Mouse (Mus musculus) 416B (cell line): ENCODE measurements around the gene Hsd17b12.

Source experiments
- DNase-seq: peaks from one replicate; pipeline ENCODE4 v3.0.0; 2011; ENCODE audit warnings: low read depth

Gene Hsd17b12

DNA sequence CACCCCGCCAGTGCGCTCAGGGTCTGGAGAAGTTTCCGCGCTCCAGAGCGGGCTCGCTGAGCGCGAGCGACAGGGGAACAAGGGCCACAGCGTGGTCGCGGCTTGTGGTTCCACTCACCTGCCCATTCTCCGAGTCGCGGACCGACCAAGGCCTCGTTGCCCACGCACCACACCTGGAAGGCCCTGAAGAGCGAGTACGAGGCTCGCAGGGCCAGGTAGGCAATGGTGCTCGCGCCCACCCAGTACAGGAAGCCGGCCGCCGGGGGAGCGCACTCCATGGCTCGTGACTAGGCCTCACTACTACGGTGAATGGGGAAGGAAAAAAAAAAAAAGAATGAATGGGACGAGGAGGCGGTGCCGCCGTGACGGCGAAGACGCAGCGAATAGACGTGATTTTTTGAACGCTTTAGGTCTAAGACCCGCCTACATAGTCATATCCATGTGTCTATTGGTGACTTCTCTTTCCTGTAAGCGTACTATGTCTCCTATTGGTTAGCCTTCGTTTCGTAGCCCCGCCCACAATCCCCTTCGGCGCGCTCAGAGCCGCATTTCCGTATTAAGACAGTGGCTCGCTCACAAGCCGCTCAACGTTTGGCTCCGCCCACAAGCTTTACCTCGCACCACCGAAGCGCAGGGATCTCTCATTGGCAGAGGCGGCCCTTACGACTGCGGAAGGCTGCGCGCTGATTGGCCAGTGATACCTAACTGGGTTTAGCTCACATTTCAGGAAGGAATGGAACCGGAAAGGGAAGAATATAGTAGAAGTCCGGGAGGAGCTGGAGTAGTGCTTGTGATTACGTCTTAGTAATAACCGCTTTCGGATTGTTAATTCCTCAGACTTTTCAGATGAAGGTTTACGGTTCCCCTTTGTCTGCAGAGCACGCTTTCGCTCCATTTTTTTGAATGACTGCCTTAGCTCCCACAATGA lies at the start of gene Hsd17b12:
Hsd17b12 (minus strand) TSS at position 373 of the 928 bp plus-strand sequence.
- DNase-seq, result peak; percentile 100

DNA sequence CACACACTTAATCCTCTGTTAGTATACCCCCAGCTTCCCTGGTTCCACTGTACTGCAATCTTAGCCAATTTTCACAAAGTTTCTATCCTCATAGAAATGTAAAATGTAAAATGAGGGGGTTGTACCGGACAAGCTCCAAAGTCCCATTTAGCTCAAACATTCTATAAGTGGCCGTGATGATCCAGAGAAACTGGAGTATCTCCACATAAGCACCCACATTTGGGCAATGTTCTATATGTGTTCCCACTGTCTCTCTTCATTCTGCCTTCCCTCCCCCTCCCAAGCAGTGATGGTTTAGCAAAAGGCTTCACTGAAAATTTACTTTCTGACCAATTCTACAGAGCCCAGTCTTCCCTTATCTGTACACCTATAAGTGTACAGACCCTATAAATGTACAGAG lies 27.1 kb upstream of the Hsd17b12 start:
- DNase-seq, result no peak

DNA sequence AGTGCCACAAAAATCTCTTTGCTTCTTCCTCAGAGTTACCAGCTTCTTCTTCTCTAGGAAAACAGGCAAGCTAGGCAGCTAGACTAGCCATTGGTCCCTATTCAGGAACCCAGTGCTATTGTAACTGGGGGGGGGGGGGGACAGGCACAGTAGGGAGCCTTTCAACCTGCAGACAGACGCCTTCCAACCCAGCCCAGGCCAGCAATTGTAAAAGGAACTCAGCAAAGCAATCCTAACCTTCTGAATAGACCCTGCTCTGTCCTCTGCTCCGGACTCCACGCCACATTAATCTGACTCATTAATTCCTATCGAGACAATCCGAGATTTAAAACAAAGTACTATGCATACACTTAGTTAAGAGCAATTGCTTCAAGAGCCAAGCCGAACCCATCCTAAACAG lies 26.4 kb upstream of the Hsd17b12 start:
- no peak for DNase-seq

DNA sequence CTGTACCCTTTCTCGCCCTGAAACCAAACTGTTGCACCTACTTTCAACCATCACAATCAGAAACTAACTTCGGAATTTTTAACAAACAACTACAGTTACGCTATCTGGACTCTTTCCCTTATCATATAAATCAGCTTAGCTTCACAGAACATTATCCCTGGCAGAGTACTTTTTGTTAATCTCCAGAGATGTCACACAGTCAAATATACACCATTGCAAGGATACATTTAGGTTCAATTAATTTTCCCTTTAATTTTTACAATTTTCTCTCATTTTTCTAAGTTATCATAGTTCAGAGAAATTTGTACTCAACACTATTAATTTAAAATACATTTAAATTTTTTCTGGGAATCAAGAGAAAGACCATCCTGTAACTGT lies 21.3 kb upstream of the Hsd17b12 start:
- no peak for DNase-seq

DNA sequence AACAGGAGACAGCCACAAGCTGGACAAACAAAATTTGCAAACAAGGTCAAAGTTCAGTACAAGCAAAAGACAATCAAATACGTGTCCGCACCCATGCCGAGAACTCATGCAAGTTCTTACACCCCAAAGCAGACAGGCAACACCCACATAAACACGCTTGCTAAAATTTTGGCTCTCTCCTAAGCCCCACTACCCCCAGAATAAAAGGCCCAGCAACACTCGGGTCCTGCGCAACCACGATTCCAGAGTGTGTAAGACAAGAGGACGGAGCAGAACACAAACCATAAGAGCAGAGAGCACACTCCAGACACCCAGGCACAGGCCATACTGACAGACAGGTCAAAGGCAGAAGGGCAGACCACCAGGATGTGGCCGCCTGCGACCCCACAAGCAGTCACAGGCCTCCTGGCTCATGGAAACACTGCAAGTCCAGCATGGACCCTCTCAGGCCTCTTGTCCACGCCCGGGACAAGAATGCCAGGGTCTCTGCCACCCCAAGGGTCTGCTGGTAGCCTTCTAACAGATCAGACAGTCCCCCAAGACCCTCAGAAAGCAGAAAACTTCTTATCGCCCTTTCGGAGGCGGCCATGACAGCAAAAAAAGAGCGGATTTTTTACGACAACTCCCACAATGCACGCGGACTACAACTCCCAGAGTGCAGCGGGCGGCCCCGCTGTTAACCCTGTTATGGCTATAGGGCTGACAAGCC lies 20.7 kb upstream of the Hsd17b12 start:
- peak; percentile 88 for DNase-seq

DNA sequence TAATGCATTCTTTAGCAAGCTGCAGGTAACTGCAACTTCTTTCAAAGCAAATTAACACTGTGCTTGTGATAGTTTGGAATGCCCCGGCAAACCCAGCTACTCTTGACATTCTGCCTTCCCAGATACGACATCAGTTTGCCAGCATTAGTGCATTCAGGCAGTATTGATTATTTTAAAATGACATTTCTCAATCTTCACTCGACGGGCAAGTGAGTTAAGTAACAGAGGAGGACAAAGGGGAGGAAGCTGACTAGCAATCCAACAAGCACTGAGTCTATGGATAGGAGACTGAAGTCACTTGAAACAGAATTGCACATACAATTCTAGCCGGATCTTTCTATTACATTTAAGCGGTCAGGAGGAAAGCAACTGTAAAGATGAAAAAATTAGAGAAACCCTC lies 19.5 kb upstream of the Hsd17b12 start:
- no peak for DNase-seq

DNA sequence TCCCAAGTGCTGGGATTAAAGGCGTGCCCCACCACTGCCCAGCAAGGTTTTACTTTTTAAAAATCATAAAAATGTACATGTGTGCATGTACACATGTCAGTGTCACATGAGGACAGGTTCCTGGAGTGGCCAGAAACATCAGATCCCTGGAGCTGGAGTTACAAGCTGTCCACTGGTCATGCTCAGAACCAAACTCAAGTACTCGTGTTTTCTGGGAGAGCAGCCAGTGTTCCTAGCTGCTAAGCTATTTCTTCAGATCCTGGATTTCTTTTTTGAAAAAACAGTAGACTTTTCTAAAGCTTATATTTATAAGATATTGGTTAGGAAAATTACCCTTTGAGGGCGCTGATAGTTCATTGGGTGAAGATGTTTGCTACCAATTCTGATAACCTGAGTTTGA lies 18.6 kb upstream of the Hsd17b12 start:
- DNase-seq, result no peak

DNA sequence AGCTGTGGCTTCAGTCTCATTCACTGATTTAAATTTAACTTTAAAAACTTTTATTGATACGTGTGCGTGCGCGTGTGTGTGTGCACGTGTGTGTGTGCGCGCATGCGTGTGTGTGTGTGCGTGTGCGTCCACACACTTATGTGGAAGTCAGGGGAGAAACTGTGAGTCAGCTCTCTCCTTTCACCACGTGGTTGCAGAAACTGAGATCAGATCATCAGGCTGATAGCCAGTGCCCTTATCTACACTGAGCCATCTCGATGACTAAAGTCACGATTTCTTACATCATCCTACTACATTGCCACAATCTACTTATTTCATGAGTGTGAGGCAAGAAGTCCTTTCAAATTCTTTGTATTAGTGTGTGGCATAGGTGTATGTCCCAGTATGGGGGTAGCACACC lies 15.8 kb upstream of the Hsd17b12 start:
- DNase-seq, result peak; percentile 64

DNA sequence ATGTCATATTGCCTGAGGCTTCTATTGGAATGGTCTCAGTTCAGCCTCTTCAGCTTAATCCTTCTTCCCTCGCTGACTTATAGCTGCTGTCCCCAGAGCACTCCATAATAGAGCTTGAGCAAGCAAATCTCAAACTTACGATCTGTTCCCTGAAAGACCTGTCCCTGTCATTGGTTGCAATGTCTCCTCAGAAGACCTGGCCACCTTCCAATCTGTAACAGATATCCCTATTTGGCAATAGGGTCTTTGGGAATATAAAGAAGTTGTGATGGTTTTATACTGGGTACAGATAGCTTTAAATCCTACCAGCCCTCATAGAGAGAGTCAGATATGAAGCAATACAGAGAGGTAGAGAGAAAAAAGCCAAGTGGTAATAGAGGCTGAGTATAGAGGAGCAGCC lies 5.4 kb upstream of the Hsd17b12 start:
- DNase-seq, result no peak

DNA sequence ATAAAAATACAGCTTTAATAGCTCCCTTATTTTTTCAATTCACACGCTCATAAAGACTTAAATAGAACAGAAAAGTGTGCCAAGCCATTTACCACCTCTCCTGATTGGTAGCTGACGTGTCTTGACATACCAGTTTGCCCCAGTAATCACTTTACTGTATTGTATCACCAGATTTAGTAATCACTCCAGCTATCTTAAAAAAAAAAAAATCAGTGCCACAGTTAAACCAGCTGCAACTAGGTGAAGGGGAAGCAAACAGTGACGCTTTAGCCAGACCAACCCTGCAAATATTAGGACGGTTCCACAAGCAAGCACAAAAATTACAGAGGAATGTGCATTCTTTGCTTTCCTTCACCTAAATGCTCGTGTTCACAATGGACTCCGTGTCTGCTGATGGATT lies 4.4 kb upstream of the Hsd17b12 start:
- no peak for DNase-seq

DNA sequence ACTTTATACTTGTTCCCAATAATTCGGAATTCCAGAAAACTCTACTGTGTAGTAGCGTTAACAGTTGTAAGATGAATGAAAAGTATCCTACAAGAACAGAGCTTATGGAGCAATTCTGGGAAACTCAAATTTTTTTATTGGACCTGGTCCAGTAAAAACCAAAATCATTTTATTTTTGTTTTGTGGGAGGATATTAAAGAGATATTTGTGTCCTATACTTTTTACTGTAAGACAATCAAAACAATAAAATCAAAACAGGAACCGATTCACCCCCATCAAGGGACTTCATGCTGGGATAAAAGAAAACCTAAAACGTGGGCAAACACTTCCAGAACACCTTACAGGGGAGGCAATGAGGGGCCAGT lies 738 bp upstream of the Hsd17b12 start:
- DNase-seq, result no peak

DNA sequence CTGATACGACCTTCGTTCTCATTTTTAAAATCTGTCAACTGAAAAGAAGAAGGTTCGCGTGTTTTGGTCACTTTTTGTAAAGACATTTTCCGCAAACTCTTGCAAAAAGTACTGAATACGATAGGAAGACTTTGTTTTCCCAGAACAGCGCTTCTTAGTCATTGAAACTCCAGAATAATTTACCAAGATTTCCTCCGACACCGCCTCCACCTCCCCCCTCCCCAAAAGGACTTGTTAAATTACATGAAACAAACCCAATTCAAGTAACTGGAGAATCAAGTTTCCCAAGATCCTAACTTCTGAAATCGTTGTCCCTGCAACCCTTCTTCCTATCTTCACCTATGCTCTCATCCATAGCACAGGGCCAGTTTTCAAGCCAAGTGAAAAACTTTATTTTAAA lies 713 bp downstream of the Hsd17b12 start:
- no peak for DNase-seq

DNA sequence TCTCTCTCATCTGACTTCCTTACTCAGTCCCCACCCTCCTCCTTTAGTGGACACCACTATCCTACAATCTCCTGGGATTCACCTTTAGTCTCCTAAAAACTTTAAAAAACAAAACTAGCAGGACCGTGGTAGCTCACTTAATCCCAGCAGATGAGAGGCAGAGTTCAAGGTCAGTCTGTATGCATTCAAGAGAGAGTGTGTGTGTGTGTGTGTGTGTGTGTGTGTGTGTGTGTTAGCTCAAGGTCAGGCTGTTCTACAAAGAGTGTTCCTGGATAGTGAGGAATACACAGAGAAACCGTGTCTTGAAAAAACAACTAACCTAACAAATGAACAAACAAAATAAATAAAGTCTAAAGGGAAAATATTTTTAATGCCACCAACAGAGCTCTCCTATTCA lies 12.6 kb downstream of the Hsd17b12 start:
- DNase-seq, result peak; percentile 45

DNA sequence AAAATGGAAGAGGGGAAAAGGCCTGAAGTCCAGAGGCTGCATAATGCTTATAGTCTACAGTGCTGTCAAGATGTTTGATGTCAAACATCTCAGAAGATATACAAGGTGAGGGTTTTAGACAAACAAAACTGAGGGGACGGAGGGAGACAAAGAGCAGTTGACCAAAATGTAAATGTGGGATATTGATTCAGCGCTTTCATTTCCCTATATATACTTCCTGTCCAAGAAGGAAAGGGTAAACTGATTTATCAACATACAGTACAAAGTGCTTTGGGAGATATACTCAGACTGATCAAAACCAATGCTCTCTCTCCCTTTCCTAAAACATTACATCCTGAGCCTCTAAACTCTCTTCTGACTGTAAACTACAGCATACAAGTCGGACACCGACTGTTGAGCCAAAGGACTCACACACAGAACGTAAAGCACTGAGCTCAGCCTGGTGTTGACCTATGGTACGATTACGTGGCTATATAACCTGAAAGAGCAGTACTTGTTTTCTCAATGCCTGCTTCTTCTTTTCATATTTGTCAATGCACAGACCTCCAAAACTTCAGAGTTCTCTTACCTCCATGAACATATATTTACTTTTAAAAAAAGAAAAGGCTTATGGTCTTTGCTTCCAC lies 13.1 kb downstream of the Hsd17b12 start:
- no peak for DNase-seq

DNA sequence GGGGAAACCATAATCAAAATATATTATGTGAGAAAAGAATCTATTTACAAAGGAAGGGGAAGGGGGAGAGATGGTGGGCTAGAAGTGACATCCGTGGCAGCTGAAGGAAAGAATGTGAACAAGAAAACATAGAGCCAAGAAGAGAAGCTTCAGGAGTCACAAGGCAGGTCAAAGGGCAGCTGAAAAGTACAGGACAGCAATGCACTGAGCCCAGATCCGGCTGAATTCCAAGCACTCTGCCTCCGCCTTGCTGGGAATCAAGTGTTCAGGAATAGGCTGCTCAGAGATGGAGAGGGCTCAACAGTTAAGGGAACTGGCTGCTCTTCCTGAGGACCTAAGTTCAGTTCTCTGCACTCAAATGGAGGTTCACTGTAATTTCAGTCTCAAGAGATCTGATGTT lies 16.5 kb downstream of the Hsd17b12 start:
- no peak for DNase-seq

DNA sequence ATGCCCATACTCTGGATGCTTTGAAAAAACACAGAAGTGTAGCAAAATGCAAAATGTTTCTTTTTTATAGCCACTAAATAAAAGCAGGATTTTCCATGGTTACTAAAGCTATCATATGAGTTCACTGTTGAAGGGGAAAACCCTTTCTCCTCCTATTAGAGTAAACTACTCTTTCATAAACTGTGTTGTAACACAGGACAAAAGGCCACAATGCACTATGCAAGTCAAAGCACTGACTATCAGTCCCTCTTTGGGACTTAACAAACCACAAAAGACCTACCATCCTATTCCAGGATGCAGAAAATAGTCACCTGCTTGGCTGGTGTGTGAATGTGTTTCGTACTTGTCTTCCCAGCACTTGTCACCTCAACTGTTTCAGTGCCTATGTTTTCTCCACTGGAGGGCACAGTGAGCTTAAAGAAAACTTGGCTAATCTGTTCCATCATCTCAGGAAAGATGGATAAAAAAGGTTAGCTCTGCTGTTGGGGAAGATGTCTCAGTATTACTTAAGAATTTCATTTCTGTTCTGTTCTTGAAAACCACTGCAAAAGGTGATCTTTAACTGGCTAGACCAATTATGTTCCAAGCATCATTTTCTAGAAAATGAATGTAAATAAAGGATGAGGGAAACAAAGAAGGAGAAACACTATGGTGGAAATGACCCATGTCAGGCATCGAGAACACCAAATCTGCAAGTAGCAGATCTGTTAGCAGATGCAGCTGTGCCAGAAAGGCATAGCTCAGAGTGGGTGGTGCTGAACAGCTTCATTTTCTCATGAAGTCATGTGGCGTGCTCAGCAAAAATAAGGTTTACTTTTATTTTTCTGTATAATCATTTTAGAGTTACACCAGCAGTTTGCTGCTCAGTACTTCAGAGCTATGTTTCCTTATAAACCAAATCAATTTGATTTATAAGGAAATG lies 19.0 kb downstream of the Hsd17b12 start:
- DNase-seq, result peak; percentile 37

DNA sequence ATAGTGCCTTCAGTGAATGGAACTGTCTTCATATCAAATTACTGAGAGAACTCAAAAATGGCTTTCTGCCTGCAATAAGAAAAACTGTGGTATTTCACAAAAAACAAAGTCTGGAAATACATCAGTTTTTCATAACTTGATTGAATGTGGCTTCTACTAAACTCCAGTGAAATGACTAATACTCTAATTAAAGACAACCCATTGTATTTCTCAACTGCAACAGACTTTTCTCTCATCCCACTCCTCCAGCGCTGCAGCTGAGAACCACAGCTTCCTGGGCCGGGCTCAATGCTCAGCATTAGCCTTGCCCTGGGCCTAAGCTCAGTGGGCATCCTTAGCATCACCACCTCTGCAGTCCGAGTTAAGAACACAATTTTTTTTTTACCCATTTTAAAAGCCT lies 20.9 kb downstream of the Hsd17b12 start:
- peak; percentile 87 for DNase-seq

DNA sequence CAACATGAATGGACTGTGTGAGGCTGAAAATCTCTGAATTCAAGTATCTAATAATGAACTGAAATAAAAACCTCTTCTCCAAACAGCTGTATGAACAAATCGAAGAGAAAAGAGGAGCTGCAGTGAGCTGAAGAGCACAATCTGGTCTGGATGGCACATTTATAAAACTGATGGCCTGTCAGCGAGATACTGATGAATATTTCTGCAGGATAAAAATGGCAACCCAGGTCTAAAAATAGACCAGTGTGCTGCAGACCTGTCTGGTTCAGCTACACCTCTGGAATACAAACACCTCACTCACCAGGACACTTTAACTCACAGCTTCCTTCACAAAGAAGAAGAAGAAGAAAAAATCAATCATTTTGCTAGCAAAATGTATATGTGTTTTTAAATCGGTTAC lies 29.3 kb downstream of the Hsd17b12 start:
- no peak for DNase-seq

DNA sequence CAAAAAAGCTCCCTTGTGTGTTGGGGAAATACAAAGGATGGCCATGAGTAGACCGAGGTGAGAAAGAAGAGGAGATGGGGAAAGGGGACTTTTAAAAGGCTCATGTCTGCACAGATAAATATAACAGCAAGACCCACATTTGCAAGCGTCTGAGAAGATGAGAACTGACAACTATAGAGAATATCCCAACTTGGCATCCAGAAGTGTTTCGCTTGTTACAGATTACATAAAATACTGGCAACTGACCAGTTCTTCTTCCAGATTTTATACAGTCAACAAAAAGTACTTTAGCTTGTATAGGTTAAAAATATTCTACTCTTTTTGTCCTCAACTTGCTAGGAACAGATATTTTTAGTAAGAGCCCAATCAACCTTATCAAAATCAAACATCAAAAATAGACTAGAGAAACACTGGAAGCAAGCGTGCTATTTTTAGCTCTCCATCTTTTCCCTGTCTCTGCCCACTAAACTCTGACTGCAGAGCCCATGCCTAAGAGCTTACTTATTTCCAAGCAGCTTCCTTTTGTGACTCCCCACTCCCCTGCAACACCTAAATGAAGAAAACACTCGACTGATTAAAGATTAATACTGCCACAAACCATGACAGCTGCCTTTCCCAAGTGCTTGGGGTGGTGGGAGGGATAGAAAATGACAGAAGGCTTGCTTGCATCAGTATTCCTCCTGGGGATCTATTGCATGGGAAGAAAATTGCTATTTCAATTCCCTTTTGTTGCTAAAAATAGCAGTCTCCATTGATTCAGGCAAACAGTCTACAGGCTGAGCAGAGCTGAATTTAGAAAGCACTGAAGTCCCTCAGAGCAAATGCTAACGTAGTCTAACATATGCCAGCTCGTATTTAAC lies 35.4 kb downstream of the Hsd17b12 start:
- no peak for DNase-seq

DNA sequence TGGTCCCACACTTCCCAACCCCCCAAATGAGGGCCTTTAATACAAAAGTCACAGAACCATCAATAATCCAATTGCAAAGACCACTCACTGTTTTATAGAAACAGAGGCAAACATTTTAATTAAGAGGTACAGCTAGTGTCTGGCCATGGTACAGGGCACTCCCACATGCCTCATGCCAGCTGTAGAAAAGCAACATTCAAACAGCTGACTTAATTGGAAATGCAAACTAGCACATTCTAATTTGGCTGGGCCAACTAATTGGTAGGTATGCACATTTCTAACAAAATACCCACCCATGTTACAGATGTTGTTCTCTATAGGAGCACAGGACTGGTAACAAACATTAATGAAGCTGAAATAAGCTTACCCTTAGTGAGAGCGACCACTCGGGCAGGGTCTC lies 54.0 kb downstream of the Hsd17b12 start:
- no peak for DNase-seq

DNA sequence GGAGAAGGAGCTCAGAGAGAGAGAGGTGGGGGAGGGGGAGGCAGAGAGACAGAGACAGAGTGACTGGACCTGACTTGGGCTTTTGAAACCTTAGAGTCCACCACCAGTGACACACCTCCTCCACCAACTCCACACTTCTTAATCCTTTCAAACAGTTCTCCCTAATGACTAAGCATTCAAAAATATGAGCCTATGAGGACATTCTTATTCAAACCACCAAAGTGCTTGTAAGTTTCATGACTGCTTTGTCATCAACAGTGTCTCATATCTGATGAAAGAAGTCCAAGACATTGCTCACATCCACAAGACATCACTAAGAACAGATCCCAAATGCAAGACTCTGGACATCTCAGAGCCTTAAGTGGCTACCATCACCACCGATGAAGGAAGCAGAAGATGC lies 67.9 kb downstream of the Hsd17b12 start:
- DNase-seq, result peak; percentile 78
